Mouse (Mus musculus) megakaryocyte, embryonic 14.5 days (primary cell): Measurements from ENCODE around the gene Osm. TPM values are rescaled to one million over a fixed set of nuclear protein-coding genes. Genes with fewer than 3 reads are reported as not detected.

Experiments
- H3K27me3 ChIP-seq: replicated peaks from 2 replicates; pipeline ENCODE3; 2012; ENCODE audit warnings: inconsistent platforms
- H3K36me3 ChIP-seq: replicated peaks from 2 replicates; pipeline ENCODE3; 2012; ENCODE audit warnings: low read length, inconsistent platforms, mixed read lengths
- H3K4me1 ChIP-seq: 2 replicates; pipeline ENCODE4 v1.6.1; 2012; ENCODE audit warnings: inconsistent platforms
- H3K4me3 ChIP-seq: replicated peaks from 2 replicates; pipeline ENCODE3; 2012; ENCODE audit warnings: moderate library complexity, mild to moderate bottlenecking, inconsistent platforms
- H3K9me3 ChIP-seq: 2 replicates; pipeline ENCODE4 v1.6.1; 2012; ENCODE audit warnings: inconsistent platforms
- FLI1 ChIP-seq: IDR thresholded peaks from 2 replicates; pipeline ENCODE4 v1.6.1; 2012; ENCODE audit warnings: low read length, inconsistent platforms, mixed read lengths
- GATA1 ChIP-seq: IDR thresholded peaks from 3 replicates; pipeline ENCODE4 v1.6.1; 2012; ENCODE audit warnings: mixed read lengths, low read length, inconsistent platforms, borderline replicate concordance
- polyA plus RNA-seq: library from polyadenylated mRNA; stranded (reverse); fragments of >175 nt; gene quantifications from 2 replicates; pipeline ENCODE4 v1.2.3, GENCODE M21; 2012; ENCODE audit warnings: low replicate concordance; ENCODE audit not compliant: insufficient read depth

The Osm gene
- polyA plus RNA-seq, 1 experiment: 6.5 TPM

DNA sequence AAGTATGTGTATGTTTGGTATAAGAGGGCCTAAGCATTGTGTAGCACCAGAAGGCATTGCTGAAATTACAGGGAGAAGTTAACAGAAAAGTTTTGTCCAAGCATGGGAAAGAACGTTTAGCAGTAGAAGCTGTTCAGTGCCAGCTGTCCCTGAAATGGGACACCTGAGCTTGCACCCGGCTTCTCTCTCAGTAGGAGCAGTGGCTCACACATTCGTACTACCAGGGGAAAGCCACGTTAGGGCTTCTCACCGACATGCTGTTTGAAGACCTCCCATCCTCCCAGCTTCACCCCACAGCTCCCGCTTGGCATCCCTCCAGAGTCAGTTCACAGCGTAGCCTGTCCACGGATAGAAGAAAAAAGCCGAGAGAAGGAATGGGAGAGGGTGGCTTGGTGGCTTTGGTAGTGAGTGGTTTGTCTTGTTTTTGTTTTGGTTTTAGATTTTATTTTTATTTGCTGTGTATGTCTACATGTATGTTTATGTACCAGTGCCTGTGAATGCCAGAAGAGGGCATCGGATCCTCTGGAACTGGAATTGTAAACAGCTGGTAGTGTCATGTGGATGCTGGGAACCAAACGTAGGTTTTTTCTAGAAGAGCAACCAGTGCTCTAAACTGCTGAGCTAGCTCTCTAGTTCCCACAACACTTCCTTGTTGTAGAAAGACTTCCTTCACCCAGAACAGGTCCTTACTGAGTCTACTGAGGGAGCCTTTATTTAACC, 34.1 kb upstream of the Osm start:
- TF ChIP-seq FLI1 (no peak), GATA1 (no peak)
- no peak overlapping the region for H3K4me3 ChIP-seq

DNA sequence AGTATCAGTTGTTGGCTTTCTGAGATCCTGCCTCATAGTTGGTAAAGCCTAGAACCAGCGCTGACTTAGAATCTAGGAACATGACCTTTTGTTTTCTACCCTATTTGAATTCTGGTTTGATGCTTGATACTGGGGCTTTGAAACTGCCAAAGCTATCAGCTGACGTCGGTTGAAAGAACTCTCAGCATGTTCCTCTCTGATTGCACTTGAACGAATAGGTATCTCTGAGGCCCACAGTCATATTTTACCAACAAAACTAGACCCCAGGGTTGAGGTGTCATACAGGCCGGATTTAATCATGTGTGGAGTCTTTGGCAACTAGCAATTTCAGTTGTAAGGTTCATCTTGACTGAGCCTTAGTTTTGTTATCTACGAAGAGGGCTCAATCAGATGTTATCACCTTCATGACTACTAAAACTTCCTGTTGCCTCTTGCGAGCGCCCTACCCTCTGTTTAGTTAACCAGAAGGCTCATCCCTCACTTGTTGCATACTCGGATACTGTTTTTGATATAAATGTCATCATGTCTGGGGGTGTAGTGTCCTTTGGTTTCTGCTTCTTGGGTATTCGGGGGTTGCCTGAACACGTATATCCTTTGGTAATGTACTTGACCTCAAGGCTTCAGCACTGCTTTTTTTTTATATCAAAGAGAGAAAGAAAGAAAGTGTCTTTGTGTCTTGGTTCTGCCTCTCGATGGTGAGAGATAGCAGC, 33.1 kb upstream of the Osm start:
- TF ChIP-seq GATA1: no peak
- no peak for TF ChIP-seq FLI1
- no peak overlapping the region for H3K4me3 ChIP-seq
- H3K4me1 ChIP-seq: peaks cover 17% of the 10 kb centered on the region
- no peaks in the 10 kb centered on the region for H3K9me3 ChIP-seq
- H3K27me3 ChIP-seq: peaks cover 10% of the 10 kb centered on the region
- peaks cover 27% of the 10 kb centered on the region for H3K36me3 ChIP-seq

More for the DNA sequence above, 34.1 kb upstream of the Osm start:
- Histone ChIP-seq H3K9me3 (no peaks in the 10 kb centered on the region), H3K27me3 (peaks cover 9% of the 10 kb centered on the region), H3K4me1 (peaks cover 14% of the 10 kb centered on the region), H3K36me3 (peaks cover 17% of the 10 kb centered on the region)

DNA sequence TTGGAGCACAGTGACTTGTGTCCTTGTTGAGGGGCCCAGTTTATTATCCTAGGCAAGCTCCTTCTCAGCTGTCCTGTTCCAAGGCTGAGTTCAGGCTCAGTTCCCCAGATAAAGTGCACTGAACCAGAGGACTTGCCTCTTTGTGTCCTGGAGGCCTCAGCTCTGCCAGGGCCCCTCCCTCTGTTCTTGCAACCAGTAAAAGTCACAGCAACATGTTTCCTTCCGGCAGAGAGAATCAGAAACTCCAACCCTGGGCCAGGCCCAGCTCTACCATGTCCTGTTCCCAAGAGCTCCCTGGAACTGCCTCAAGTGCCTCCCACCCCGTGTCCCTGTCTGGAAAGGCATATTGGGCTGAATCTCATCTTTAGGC, 32.5 kb upstream of the Osm start:
- Histone ChIP-seq H3K4me1 (peaks cover 17% of the 10 kb centered on the region), H3K4me3 (no peak overlapping the region), H3K27me3 (peaks cover 10% of the 10 kb centered on the region), H3K36me3 (peaks cover 32% of the 10 kb centered on the region), H3K9me3 (no peaks in the 10 kb centered on the region)
- TF ChIP-seq FLI1 (no peak), GATA1 (no peak)

DNA sequence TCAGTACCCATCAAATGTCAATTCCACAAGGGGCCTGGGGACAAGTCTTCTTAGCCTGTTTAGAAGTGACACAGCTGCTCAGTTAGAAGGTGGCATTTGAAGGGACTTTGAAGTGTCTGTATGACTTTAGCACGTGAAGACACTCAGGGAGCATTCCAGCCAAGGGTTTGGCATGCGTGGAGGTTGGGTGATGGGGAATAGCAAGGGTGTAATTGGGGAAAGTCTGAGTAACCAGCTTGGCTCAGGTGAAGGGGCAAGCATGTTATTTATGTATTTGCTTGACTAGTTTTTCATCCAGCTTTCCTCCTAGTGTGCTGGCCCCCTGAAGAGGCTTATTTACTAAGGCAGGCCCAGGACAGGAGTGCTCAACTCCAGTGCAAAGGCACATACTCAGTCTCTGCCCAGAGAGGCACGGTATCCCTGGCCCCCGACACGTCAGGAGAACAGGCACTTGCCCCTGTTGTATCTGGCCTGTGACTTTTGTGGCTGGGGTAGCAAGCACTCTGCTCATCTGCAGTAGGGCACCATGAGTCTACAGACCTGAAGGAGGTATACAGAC, 31.0 kb upstream of the Osm start:
- no peak for TF ChIP-seq FLI1
- no peak for TF ChIP-seq GATA1
- H3K9me3 ChIP-seq: no peaks in the 10 kb centered on the region
- peaks cover 17% of the 10 kb centered on the region for H3K4me1 ChIP-seq
- H3K27me3 ChIP-seq: peaks cover 9% of the 10 kb centered on the region
- peaks cover 45% of the 10 kb centered on the region for H3K36me3 ChIP-seq
- H3K4me3 ChIP-seq: no peak overlapping the region

DNA sequence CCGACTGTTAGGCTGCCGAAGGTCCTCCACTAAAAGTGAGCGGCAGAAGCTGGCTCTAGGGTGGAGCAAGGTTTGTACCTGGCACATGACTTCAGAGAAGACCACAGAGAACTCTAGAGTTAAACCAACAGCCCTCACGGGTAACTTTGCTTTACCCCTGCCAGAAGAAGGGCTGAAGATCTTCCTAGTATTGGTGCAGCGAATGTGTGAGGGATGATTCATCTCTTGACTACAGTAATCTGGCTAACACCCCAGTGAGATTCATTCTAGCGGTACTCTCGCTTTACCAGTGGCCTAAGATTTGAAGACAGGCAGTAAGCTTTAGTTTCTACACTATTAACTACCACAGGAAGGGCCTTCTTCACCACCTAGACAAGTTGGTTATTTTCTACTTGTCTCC, 30.3 kb upstream of the Osm start:
- no peak for TF ChIP-seq GATA1
- no peak for TF ChIP-seq FLI1
- Histone ChIP-seq H3K27me3 (peaks cover 9% of the 10 kb centered on the region), H3K36me3 (peaks cover 53% of the 10 kb centered on the region), H3K4me1 (peaks cover 17% of the 10 kb centered on the region), H3K4me3 (no peak overlapping the region), H3K9me3 (no peaks in the 10 kb centered on the region)

GRCm38 (mm10) chr11:4206563-4206962, 29.7 kb upstream of the Osm start:
- peaks cover 9% of the 10 kb centered on the region for H3K27me3 ChIP-seq
- H3K9me3 ChIP-seq: no peaks in the 10 kb centered on the region
- peaks cover 54% of the 10 kb centered on the region for H3K36me3 ChIP-seq
- H3K4me3 ChIP-seq: no peak overlapping the region
- peaks cover 17% of the 10 kb centered on the region for H3K4me1 ChIP-seq
- TF ChIP-seq GATA1 (no peak), FLI1 (no peak)

DNA sequence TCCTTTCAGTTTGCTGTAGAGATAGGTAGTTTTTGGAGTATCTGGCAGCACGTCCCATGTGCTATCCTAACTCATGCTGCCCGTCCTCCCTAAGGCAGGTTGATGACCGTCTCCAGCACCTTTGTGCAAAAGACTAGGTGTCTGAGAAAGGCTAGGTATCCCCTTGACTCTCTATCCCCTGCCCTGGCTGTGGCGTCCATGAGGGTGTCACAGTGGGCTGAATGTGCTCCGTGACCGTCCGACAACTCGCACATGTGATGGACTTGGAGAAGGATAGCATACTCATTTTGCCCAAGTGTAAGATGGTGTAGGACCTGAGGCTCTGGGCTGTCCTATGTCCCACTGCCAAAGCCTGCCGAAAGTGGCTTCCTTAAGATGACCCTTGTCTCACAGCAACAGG, 28.6 kb upstream of the Osm start:
- Histone ChIP-seq H3K4me1 (peaks cover 17% of the 10 kb centered on the region), H3K4me3 (no peak overlapping the region), H3K27me3 (peaks cover 9% of the 10 kb centered on the region), H3K9me3 (no peaks in the 10 kb centered on the region), H3K36me3 (peaks cover 65% of the 10 kb centered on the region)
- TF ChIP-seq FLI1 (no peak), GATA1 (no peak)

- H3K9me3 ChIP-seq: no peaks in the 10 kb centered on the region
- peaks cover 84% of the 10 kb centered on the region for H3K36me3 ChIP-seq
- peaks cover 10% of the 10 kb centered on the region for H3K4me1 ChIP-seq
- H3K27me3 ChIP-seq: peaks cover 12% of the 10 kb centered on the region
- no peak overlapping the region for H3K4me3 ChIP-seq
- TF ChIP-seq GATA1: no peak
- TF ChIP-seq FLI1: no peak
Observed at GRCm38 (mm10) chr11:4209556-4209955, 26.7 kb upstream of the Osm start.

DNA sequence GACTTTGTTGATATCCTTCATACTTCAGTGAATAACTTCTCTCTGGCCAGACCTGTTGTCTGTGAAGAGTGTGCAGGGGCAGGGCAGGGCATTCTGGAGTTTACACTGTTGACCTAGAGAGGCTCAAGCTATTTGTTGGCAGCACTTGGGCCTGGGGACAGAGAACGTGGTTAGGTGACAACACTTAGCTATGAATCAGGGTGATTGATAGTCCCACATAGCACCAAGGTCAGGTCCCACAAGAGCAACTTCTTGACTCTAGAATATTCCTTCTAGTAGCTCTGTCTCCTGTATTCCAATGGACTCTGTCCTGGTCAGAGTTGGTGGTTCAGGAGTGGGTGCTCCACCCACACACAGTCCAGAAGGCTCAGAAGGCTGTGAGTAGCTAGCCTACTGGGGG, 25.4 kb upstream of the Osm start:
- Histone ChIP-seq H3K4me1 (peaks cover 10% of the 10 kb centered on the region), H3K9me3 (no peaks in the 10 kb centered on the region), H3K27me3 (peaks cover 11% of the 10 kb centered on the region), H3K36me3 (peaks cover 90% of the 10 kb centered on the region), H3K4me3 (no peak overlapping the region)
- TF ChIP-seq FLI1 (no peak), GATA1 (no peak)

DNA sequence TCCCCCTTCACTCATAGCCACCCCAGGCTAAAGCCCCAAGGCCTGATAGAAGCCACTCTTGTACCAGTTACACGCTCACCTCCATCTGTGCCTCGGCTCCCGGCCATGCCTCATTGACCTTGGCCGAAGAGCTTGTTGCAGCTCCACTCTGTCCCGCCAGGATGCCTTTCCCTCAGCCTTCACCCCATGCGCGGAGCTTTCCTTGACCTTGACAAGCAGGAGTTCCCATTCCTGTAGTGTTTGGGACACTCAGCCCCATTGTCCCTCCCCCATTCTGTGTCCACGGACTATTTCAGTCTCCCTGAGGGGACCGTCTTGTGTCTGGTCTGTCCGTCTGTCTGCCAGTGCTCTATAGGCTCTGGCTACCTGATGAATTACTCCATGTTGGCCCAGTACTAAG, 23.1 kb upstream of the Osm start:
- H3K4me1 ChIP-seq: peaks cover 6% of the 10 kb centered on the region
- TF ChIP-seq GATA1 (no peak), FLI1 (no peak)
- no peak overlapping the region for H3K4me3 ChIP-seq
- H3K9me3 ChIP-seq: peaks cover 5% of the 10 kb centered on the region; the same call in 1 of the 2 replicates
- peaks cover 16% of the 10 kb centered on the region for H3K27me3 ChIP-seq
- H3K36me3 ChIP-seq: peaks cover 71% of the 10 kb centered on the region
